Mouse (Mus musculus) gastrocnemius, postnatal 14 days (tissue): ENCODE measurements around the gene Hspbap1. TPM values are rescaled to one million over a fixed set of nuclear protein-coding genes. Genes with fewer than 3 reads are reported as not detected.
A peak's percentile ranks its signal among the peaks of the same experiment; 100 is the strongest.

Source experiments
- DNase-seq: peaks from one replicate; pipeline ENCODE4 v3.0.0; 2021; ENCODE audit warnings: mixed read lengths
- intact Hi-C: fragments of 180-260 bp; cut with DNase I; formaldehyde crosslinking; loops from one replicate; pipeline ENCODE4 v1.15.1; 2025; ENCODE audit warnings: low total_unique reads
- total RNA-seq, 2 experiments: library from RNA; stranded (reverse); gene quantifications; 2 replicates each; pipeline ENCODE4 v1.2.3; 2021

The Hspbap1 gene
- total RNA-seq, 2 experiments from 2014 or later = 2.0 to 2.6 TPM

DNA sequence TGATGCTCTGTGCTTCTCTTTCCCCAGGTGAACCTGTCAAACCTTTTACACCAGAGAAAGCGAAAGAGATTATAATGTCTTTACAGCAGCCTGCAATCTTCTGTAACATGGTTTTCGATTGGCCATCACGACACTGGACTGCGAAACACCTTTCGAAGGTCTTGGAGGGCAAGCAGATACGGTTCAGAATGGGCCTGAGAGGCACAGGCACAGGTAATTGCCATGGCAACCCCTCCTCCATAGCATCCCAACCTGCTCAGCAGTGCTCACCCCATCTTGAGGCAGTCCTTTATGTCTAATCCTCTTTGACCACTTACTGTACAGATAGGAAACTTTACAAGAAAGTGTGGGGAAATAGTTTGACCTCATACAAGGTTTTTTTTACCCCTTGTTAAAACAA lies 17.0 kb downstream of the Hspbap1 start:
- DNase-seq = no peak
- intact Hi-C loops = no loop called here

DNA sequence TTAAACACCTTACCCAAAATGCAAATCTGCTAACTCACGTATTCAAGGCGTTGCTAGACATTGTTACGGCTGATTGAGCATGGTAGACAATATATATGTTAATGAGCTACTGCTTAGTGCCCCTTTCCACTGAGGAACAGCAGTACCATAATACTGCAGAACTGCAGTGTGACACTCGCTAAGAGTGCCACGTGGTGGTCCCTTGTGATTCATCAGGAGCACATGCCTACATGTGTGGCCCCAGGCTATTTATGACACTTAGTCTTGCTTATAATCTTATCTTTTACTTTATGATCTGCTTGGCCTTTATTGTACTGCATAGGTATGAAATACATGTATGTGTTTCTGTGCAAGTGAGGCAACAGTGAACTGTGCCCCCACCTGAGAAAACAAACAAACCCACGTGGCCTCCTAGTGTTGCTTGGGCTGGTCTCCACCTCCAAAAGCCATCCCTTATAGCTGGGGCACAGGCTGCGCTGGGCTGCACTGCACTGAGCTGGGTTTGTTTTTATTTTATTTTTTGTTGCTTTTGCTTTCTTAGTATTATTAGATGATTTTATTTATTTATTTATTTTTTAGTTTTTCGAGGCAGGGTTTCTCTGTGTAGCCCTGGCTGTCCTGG lies 17.5 kb downstream of the Hspbap1 start:
- DNase-seq = no peak
- intact Hi-C loops = no loop called here

DNA sequence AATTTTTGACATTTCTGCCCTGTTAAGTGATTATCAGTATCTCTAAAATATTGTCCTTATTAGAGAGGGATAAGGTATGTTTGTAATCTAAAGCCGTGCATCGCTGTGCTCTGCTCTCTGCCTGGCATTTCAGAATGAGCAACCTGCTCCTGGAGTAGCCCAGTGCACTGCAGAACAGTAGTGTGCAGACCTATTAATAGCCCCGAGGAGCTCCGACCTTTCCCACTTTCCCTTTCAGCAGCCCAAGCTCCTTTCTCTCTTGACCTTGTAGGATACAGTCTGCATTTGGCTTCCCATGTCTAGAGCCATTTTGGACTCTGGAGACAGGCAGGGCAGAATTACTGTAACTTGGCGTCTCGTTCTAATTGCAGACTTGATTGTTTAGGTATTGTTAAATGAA lies 18.2 kb downstream of the Hspbap1 start:
- DNase-seq = no peak
- intact Hi-C loops = no loop called here

DNA sequence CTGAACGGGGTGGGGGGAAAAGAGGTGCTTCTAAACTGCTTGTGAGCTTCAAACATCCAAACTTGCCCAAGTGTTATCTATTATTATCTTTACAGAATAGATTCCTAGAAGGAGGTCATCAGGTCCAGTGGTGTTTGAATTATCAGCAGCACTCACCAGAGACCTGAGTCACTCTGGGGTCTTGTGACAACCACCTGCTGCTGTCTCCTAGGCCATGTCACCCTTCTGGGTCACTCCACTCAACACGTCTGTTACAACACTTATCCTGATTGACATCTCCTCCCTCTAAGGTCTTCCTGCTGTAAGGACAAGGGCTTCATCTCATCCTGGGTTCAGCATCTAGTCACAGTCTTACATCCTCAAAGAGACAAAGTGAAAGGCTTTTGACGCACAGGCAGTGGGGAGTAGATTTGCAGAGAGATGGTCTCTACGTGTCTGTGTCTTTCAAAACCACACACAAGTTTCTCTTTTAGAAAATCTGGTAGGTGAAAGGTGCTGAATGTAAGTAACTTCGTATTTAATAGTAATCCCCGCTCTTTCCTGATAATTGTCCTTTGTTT lies 21.9 kb downstream of the Hspbap1 start:
- no peak for DNase-seq
- intact Hi-C loops = no loop called here

DNA sequence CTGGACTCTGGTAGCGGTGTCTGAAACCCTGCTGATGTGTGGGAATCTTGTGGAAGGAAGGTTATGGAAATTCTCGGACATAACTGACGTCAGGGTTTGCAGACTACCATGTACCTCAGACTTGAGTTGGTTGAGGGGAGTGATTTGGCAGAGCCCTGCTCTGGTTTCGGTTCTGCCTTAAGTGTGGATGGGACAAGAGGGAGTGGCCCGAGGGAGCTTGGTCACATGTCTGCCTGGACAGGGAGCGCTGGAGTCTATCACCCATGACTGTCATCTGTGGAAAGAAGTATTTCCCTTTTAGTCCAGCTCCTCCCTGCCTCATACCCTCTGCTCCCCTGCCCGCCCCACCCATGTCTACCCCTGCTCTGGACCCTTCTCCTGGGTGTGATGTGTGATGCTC lies 32.0 kb downstream of the Hspbap1 start:
- intact Hi-C loops = no loop called here
- DNase-seq = no peak

DNA sequence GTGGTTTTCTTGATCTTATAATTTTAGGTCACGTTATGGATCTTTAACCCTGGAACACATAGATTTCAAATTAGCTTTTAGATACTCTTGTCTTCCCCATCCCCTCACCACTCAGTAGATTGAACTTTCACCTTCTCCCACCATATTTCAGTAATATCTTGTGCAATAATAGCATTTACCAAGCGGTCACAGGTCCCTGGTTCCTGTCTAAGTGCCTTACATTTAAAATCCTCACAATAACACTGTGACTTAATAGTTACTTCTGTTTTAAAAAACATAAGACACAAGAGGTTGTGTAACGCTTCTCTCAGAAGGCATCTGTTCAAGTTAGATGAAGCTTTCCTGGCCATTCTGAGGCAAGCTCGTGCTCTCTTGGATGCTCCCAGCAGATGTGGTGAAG lies 33.5 kb downstream of the Hspbap1 start:
- no peak for DNase-seq
- intact Hi-C loops = no loop called here

DNA sequence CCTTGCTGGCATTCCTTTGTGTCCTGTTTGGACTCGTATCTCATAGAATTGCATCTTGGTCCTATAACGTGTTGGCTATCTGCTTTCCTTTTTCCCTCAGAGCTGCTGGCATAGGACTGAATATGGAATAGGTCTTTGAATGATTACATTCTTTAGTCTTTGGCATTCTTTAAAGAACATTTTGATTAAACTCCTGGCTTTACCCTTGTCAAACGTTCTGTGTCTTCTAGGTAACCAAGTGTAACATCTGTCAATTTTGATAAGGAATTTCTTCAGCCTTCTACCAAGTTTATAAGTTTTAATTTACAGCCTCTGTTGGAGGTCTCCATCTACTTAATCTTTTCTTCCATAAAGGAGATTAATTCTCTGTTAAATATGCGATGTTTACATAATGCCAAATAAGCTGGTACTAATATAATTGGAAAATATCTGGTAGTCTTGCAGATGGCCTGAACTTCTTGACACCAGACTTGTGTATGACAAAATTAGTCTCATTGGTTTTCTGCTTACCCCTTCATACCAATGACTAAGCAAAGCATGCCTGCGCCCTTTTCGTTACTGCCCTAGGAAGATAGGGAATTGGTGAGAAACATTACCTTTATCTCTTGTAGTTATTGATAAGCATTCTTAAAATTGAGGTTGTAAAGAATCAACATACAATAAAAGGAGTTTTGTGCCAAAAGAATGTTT lies 36.9 kb downstream of the Hspbap1 start:
- intact Hi-C loops = no loop called here

DNA sequence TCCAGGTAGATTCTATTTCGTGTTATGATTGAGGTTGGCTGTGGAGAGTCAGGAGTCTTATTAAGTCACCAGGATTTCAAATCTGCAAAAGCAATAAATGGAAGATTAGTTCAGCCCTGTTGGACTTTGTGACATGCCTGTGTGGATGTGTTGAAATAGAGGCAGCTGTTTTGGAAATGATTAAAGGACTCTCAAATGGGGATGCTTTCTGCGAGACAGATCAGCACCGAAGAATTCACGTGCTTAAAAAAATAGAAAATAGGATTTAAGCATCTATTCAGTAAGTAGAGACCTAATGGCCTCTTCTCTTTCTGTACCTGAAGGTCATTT lies 37.5 kb downstream of the Hspbap1 start:
- DNase-seq = no peak
- intact Hi-C loops = no loop called here

More for the DNA sequence above, 36.9 kb downstream of the Hspbap1 start:
- DNase-seq = no peak

DNA sequence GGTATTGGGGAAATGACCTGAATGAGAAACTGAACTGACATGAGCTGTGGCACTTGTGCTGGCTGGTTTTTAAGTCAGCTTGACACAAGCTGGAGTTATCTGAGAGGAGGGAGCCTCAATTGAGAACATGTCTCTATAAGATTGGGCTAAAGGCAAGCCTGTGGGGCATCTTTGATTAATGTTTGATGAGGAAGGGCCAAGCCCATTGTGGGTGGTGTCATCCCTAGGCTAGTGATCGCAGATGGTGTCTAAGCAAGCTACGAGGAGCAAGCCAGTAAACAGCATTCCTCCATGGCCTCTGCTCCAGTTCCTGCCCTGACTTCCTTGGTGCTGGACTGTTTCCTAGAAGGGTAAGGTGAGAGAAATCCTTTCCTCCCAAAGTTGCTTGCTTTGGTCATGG lies 38.7 kb downstream of the Hspbap1 start:
- no peak for DNase-seq
- intact Hi-C loops = no loop called here

DNA sequence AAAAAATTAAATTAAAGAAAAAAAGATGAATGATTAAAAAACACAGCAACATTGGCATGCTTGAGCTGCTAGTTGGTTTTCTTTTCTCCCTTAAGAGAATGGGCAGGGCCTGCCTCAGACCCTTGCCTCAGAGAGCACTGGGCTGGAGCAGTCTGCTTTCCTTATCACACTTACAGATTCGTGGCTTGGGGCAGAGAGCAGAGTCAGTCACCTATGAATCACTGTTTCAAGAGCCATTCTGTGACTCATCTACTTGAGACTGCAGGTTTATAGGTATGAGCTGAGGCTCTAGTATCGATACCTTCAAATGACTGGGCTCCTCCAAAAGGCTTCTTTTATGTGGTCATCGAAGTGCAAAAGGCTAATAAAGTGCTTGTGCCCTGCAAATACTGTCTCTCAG lies 42.9 kb downstream of the Hspbap1 start:
- intact Hi-C loops = no loop called here
- no peak for DNase-seq

DNA sequence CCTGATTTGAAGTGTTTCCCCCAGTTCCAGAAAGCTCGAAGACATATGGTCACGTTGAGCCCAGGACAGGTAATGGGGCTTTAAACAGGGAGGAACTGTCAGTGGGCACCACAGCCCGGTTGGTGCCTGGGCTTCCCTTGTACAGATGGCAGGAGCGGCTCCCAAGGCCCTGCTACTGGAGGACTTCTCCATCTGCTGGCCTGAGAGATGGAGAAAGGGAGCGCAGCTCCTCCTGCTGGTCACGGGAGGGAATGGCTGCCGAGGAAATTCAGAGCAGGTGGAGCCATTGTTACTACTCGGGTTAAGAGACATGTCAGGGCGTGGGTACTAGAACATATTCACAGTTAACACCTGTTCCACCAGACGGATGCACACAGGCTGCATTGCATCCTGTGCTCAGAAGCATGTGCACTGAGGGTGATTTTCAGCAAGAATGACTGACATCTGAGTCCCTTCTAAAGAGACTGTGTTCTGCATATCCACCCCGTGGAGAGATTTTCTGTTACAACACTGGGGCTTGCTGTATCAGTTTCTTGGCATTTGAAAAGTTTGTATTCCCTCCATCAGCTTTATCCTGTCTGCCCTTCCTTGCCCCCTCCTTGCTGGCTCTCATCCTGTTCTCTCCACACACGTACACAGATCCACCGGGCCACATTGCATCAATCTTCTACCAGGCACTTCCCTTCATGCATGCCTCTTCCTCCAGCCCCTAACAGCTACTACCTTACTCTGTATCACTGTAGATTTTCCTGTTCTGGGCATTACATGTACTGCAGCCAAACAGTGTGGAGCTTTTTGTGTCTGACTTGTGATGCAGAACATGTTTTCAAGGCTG lies 47.3 kb downstream of the Hspbap1 start:
- peak; percentile 71 for DNase-seq
- intact Hi-C loops = loop anchor here (2.0 kb wide), 1 partner anchor 83 kb away; no protein-coding TSS in a partner anchor

DNA sequence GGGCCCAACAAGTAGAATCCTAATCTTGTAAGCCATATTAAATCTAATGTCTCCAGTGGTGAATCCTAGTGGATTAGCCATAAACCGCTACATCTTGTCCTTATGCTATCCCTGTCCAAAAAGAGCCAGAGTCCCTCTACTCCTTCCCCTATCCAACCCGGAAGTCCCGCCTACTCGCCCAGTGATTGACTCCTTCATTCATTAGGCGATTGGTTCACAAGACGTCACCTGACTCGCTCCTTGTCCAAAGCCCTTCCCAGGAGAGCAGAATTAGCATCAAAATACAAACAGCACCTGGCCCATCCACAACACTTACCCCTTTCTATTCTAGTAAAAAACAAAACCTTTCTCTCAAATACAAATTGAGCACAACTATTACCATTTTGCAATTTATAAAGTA lies 59.8 kb downstream of the Hspbap1 start:
- no peak for DNase-seq
- intact Hi-C loops = no loop called here

DNA sequence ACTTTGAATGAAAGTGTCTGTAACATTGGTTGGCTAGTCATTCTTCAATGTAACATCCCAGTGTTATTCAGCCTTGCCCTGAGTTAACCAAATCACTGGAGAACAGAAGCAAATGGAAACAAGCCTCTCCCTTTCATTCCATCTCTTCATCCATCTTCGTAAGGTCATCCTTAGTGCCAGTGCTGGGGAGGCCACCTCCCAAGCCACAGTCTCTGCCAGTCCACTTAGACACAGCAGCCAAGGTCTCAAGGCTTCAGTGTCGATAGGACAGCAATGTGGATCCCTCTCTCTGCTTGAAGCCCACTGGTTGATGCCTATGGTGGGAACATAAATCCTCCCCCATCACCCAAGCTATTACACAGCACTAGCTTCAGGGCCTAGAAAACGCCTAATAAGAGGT lies 62.8 kb downstream of the Hspbap1 start:
- intact Hi-C loops = no loop called here

DNA sequence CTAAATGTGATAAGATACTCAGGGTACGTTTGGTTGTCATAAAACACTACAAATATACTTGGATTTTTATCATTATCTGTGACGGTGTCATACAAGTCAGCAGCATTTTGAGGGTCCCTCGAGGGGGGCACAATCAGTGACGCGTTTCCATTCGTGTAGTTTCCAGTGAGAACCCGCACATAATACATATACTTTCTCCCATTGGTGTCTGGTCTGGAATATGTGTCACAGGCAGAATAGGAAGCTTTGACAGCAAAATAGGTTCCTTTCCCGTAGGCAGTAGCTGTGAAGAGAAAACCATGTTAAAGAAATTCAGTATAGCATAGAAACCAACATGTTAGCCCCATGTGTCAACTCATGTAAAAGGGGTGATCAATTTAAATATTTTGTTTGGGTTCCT lies 64.5 kb downstream of the Hspbap1 start:
- intact Hi-C loops = no loop called here
- DNase-seq = no peak

More for the DNA sequence above, 62.8 kb downstream of the Hspbap1 start:
- no peak for DNase-seq

DNA sequence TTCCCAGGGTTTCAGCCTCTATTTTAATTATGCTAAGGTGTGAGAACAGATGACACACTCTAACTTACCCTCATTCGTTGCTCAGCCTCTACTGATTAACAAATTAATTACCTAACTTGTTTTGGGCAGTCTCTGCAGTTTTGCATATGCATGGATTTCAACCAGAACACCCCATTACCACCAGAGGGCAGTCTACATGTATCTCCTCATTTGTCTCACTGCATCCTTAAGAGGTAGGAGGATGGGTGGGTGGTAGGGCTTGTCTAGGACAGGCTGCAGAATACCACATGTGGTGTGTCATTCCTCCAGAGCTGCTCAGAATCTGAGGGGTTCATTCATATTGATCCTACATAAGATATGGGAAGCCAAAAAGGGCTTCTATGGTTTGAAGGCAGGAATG lies 69.5 kb downstream of the Hspbap1 start:
- intact Hi-C loops = no loop called here
- DNase-seq = no peak

DNA sequence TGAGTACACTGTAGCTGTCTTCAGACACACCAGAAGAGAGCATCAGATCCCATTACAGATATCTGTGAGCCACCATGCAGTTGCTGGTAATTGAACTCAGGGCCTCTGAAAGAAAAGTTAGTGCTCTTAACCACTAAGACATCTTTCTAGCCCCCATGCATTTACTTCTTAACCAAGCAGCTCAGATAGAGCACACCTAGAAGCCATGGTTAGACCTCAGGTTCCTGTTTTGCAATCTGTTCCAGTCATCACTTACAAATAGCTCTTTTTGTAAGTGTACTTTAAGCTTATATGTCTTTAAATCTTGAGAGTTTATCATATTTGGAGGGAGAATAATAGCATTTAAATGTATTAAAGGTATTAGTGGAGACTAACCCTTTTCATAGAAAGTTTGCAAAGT lies 77.0 kb downstream of the Hspbap1 start:
- intact Hi-C loops = no loop called here
- DNase-seq = no peak

DNA sequence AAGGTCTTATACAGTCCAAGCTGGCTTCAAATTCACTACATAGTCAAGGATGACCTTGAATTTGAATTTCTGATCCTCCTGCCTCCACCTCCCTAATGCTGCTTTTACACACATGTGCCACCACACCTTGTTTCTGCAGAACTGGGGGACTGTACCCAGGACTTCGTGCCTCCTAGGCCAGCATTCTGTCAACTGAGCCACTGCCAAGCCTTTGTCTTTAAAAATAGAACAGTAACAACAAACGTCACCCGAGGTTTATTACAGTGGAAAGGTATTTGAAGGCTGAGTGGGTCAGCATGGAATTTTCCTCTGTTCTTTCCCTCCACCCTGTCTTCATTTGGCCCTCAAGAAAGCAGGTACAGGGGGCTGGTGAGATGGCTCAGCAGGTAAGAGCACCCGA lies 85.7 kb downstream of the Hspbap1 start:
- intact Hi-C loops = no loop called here
- no peak for DNase-seq

DNA sequence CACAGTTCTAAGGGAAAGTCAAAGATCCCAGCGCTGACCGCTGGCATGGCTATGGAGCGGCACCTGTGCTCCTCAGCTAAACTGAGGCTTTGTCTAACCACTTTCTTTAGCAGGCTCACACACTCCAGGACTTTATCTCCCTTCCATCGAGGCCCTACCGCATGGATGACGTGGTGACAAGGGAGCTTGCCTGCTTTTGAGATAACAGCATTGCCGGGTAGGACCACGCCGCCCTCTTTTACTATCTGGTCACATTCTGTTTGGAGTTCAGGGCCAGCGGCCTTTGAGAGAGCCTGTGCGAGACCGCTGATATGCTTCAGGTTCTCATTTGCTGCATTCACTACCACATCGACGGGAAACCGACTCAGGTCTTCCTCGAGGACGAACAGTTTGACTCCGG lies 86.6 kb downstream of the Hspbap1 start:
- no peak for DNase-seq
- intact Hi-C loops = no loop called here

DNA sequence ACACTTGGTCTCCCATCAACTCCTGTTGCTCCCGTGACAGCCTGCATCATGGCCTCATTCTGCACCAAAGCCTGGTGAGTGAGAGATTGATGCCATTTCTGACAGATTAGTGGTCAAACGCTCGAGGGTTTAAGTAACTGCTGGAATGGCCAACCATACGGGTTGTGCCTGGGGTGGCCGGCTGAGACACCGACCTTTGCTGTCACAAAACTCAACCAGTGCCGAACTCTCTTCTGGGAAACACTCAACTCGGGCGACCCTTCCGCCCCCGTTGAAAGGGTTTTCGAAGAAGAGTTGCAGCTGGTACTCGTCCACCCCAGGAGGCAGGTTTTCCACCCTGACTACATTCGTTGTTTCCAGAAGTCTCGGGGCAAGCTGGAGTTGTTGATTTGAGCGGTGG lies 90.1 kb downstream of the Hspbap1 start:
- intact Hi-C loops = no loop called here
- DNase-seq = no peak

DNA sequence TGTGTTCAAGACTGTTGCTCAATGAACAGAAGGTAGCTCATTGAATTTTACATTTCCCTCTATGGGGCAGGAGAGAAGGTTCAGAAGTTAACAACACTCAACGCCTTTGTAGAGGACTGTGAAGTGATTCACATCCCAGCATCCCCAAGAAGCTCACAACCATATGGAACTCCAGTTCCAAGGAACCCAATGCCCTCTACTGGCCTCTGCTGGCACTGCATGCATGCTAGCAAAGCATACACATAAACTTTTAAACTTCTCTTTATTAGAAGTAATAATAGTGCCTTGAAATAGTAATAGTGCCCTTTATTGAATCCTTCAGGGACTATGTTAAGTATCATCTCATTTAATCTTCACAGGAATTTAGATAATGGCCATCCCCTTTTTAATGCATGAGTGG lies 91.9 kb downstream of the Hspbap1 start:
- intact Hi-C loops = no loop called here
- no peak for DNase-seq

DNA sequence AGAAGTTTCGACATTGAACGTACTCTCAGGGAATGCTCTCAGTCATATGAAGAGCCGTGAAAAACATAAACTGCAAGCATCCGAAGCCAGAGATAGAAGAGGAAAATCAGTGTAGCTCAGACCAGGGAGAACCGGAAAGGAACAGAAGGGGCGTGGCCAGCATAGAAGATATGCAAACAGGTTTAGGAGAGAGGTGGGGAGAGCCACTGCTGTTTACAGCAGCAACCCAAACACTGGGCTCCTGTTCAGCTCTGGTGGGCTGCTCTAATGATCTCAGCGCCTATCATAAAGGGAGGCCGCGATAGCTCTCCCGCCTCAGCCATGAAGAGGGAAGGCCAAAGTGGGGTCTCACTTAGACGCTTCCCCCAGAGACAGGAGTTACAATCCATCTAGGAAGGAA lies 97.6 kb downstream of the Hspbap1 start:
- intact Hi-C loops = no loop called here
- no peak for DNase-seq
